Mouse (Mus musculus): ENCODE data around the gene Prtn3. TPM values are rescaled to one million over a fixed set of nuclear protein-coding genes. Genes with fewer than 3 reads are reported as not detected.
A peak's percentile ranks its signal among the peaks of the same experiment; 100 is the strongest.

Gene Prtn3
- total RNA-seq, 2 experiments from 2014 or later = not detected

DNA sequence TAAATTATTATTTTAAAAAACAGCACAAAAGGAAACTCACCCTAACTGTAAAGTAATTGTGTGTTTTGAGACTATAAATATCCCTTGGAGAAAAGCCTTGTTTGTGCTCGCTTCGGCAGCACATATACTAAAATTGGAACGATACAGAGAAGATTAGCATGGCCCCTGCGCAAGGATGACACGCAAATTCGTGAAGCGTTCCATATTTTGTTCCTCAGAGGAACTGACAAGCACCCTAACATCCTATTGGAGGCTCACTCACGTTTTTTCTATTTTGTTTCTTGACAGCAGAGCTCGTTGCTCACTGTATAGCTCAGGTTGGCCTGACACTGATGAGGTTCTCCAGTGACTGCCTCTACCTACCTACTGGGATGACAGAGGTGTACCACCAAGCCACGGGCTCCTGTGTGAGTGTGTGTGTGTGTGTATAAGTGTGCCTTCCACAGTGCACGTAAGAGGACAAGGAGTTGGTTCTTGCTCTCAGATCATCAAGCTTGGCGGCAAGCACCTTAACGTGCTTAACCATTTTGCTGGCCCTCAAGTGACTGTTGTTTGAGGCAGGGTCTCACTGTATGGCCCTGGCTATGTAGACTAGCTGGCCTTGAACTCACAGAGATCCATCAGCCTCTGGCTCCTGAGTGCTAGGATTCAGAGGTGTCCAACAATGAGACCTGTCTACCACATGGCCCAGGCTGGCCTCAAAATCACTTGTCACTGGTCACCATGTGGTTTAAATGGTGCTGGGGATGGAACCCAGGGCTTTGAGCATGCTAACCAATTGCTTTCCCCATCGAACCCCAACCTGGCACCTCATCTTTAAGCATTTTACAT is 35.0 kb downstream of the Prtn3 start:
- H3K4me3 ChIP-seq = peak overlapping the region; percentile 70
- no peak for DNase-seq
- peak overlapping the region; percentile 100 for H3K27ac ChIP-seq
- intact Hi-C loops (cut with DNase I) = no loop called here
- no peak for TF ChIP-seq CTCF (IDR thresholded peaks at IDR 0.05)

- intact Hi-C loops (cut with DNase I) = no loop called here
These were observed 36.3 kb downstream of the Prtn3 start, which contains the start of gene Gm26602 for GRCm38 (mm10) chr10:79910556-79910955. Gene Gm26602, plus strand, starts transcription at chr10:79910856.

DNA sequence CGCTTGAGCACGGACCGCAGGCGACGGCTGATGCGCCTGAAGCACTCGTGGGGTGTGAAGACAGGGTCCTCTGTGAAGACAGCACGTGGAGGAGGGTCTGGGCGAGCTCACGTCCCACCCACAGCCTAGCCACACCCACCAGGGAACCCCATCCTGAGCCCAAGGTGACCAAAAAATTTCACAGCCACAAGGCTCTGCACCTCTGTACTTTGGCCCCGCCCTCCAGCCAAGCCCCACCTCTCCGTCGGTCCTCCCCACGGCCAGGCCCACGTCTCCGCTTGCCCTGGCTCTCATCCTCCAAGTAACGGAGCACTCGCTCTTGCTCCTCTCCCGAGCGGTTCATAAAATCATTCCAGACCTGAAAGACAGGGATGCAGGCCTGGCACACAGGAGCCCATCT is 38.1 kb downstream of the Prtn3 start:
- DNase-seq = no peak
- no peak for TF ChIP-seq CTCF (IDR thresholded peaks at IDR 0.05)
- intact Hi-C loops (cut with DNase I) = no loop called here
- no peak overlapping the region for H3K4me3 ChIP-seq
- H3K27ac ChIP-seq = no peak overlapping the region

More at GRCm38 (mm10) chr10:79910556-79910955, 36.3 kb downstream of the Prtn3 start, which contains the start of gene Gm26602:
- TF ChIP-seq CTCF (IDR thresholded peaks at IDR 0.05) = no peak
- Histone ChIP-seq H3K27ac (peak within 1 kb of the TSS; percentile 100; the same call in 1 of the 2 replicates), H3K4me3 (no peak within 1 kb of the TSS)
- DNase-seq = no peak

DNA sequence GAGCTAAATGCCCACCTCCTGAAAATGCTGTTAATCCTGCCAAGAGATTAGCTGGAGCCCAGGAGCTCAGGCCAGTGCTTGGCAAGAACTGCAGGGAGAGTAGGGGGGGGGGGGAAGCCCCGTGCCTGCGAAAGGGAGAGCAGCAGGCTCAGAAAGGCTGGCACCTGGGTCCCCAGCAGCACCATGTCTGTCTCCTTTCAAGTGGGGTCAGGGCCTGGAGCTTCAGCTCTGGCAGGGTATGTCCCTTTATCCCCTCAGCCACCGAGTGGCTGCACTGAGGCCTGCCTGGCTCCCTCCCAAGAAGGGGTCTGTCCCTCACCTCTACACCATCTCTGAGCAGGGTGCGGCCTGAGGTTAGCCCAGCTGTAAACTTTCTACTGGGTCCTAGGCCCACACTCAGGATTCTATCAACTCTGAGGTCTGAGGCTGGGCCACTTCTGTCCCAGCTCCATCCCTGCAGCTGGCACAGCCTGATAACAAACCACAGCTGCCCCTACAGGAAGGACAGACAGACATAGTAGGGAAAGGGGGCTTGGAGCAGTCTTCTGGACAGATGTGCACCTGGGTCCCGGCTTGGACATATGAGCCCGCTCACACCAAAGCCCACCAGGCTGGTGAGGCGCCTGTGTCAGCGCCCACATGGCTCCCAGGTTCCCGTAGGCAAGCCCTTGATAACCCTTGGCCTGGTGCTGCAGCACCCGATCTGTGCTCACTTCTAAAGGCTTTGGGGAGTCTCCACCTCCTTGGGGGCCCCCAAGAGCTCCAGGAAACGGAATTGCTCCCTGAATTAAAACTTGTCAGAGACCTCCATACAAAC is 40.1 kb downstream of the Prtn3 start:
- DNase-seq = no peak
- Histone ChIP-seq H3K27ac (no peak overlapping the region), H3K4me3 (no peak overlapping the region)
- intact Hi-C loops (cut with DNase I) = no loop called here
- TF ChIP-seq CTCF (IDR thresholded peaks at IDR 0.05) = no peak

DNA sequence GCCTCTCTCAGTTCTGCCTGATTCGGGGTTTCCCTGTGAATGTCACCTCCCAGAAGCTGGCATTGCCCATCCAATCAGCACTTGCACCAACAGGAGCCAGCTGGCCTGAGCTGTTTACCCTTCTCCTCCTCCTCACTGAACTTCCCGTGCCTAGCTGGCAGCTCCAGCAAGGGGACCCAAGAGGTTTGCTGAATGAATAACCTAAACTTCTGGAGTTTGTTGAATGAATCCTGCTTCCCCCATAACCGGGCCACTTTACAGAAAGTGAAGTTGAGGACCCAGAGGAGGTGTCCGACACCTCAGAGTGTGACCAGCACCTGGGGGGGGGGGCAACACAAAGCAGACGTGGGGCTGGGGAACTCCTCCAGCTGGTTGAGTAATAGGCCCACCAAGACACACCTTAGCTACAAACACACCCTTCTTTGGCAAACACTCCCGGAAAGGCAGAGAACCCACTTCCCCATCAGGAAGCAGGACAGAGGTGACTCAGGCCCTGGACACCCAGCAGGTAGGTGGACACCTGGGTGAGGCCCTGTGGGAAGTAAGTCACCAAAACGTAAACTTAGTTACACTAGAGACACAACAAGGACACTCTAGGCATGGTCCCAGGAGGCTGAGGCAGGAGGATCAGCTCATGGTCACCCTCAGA is 40.8 kb downstream of the Prtn3 start:
- Histone ChIP-seq H3K4me3 (no peak overlapping the region; the same call in 1 of the 2 replicates), H3K27ac (no peak overlapping the region)
- TF ChIP-seq CTCF (IDR thresholded peaks at IDR 0.05) = no peak
- no peak for DNase-seq
- intact Hi-C loops (cut with DNase I) = no loop called here

DNA sequence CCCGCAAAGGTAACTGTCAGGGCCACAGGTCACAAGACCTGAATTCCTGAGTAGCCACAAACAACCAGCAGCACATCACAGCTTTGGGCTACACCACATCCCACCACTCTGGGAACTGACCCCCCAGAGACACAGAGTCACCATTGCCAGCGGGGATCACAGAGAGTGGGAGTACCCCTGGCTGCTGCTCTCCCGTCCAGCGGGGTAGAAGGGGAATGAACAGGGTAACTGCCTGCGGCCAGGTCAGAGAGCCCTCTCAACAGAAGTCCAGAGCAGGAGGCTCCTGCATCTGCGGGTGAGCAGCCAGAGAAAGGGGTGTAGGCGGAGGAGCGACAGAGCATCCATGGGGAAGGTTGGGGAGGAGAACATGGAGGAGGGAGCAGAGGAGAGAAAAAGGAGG is 41.8 kb downstream of the Prtn3 start:
- no peak for DNase-seq
- intact Hi-C loops (cut with DNase I) = no loop called here
- TF ChIP-seq CTCF (IDR thresholded peaks at IDR 0.05) = no peak
- Histone ChIP-seq H3K27ac (peak overlapping the region; percentile 97), H3K4me3 (peak overlapping the region; percentile 95)

- Histone ChIP-seq H3K4me3 (peak within 1 kb of the TSS; percentile 95), H3K27ac (peak within 1 kb of the TSS; percentile 97)
- intact Hi-C loops (cut with DNase I) = no loop called here
- peak; percentile 93 for DNase-seq
- TF ChIP-seq CTCF (IDR thresholded peaks at IDR 0.05) = no peak
These were observed 42.7 kb downstream of the Prtn3 start, which contains the start of gene Kiss1r for GRCm38 (mm10) chr10:79916808-79917531. Gene Kiss1r, plus strand, starts transcription at chr10:79916971.

DNA sequence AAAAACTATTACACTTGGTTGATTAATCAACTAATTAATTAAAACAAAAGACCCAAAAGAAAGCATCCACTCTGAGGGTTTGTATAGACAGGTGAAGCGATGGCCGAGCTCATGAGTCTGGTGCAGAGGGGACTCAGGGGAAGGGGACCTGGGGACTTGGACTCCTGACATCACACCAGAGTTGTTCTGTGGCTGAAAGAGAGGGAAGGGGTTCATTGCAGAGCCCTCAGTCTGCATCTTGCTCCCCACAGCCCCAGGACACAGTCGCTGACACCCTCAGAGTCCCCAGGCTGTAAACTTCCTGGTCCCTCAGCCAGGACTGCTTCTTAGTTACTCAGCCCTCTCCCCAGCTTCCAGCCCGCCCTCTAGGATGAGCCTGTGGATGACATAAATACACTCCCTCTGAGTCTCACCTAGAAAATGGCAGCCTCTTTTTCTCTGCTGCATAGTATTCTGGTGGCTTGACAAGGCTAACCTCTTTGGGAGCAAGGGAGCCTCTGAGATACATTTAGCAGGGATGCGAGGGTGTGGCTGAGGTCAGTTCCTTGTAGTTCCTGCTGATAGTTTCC is 43.3 kb downstream of the Prtn3 start:
- TF ChIP-seq CTCF (IDR thresholded peaks at IDR 0.05) = no peak
- no peak for DNase-seq
- Histone ChIP-seq H3K4me3 (peak overlapping the region; percentile 95), H3K27ac (peak overlapping the region; percentile 97)
- intact Hi-C loops (cut with DNase I) = no loop called here

GRCm38 (mm10) chr10:79918231-79919078 is 44.2 kb downstream of the Prtn3 start:
- no peak for TF ChIP-seq CTCF (IDR thresholded peaks at IDR 0.05)
- Histone ChIP-seq H3K4me3 (peak overlapping the region; percentile 51), H3K27ac (peak overlapping the region; percentile 35)
- intact Hi-C loops (cut with DNase I) = no loop called here
- no peak for DNase-seq

GRCm38 (mm10) chr10:79919251-79919849 is 45.1 kb downstream of the Prtn3 start:
- intact Hi-C loops (cut with DNase I) = no loop called here
- Histone ChIP-seq H3K27ac (no peak overlapping the region), H3K4me3 (no peak overlapping the region)
- no peak for DNase-seq
- no peak for TF ChIP-seq CTCF (IDR thresholded peaks at IDR 0.05)

All from gastrocnemius, adult 2 months (tissue).